Mouse (Mus musculus) CH12F3 (cell line): ENCODE measurements around the gene Dnph1.

ENCODE experiments used
- in situ Hi-C: fragments of 300-500 bp; cut with MboI; formaldehyde crosslinking; loops from 2 replicates; pipeline ENCODE4 v1.14.3; 2020; ENCODE audit warnings: low sequenced_read_pairs

The Dnph1 gene

DNA sequence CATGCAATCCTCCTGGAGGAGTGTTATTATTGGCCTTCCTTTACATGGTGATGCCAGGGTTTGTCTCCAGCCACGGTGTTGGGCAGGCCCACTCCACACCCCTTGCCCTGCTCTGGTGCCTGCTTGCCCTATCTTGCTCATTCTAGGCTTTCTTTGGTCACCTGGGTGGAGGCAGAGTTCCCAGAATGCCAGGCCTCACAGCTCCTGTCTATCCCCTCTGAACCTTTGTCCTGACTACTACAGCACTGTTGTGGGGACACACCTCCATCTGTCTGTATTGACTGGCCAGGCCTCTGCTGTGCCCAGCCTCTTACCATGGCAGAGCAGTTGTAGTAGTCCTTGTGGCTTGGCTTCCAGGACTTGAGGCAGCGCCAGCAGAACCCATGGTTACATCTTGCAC lies 6.3 kb downstream of the Dnph1 start:
- in situ Hi-C loops, result loop anchor here (10.0 kb wide), 1 partner anchor 238 kb away; no protein-coding TSS in a partner anchor

DNA sequence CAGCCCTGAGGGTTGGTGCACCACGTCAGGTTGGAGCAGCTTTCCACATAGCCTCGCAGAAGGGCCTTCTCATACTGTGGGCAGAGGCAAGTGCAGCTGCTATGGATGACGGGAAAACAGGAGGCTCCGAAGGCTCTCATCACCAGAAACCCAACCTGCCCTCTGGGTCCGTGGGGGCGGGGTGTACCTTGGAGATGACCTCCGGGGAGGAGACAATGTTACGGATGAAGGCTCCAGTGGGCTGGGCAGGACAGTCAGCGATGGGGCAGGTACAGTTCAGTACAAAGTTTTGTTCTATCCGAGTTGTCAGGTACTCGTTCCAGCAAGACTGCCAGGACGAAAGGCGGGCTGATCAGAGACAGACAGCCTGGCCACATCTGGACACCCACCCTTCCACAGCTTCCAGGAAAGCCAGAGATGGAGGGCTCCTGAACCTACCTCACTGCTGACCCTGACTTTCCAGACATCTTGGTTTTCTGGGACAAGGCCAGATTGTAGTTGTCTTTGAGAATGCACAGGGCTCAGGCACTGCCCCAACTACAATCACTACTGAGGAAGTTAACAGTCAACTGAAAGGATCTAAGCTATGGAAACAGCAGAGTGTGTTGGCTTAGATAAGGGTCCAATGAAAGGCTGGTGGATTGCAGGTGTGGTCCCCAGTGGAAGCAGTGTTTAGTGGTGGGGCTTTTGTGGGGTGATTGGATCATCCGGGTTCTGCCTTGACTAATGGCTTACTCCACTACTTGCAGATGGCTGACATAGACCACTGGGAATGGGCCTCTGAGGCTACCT lies 7.5 kb downstream of the Dnph1 start:
- in situ Hi-C loops, result loop anchor here (10.0 kb wide), 1 partner anchor 239 kb away; no protein-coding TSS in a partner anchor

DNA sequence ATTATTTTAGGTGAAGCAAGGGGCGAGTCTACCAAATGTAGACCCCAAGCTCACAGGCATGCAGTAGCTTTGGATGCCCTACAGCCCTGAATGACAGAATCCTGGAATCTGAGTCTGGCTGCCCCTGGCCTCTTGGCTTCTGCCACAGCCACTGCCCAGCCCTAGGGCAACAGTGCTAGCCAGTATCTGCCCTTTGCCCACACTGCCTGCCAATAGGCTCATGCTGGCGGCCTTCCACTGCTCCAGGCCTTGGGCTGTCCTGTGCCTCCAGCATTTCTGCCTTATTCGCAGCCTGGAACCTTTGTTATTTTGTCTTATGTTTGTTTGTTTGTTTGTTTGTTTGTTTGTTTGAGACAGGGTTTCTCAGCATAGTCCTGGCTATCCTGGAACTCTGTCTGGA lies 9.1 kb downstream of the Dnph1 start:
- in situ Hi-C loops, result loop anchor here (10.0 kb wide), 1 partner anchor 241 kb away; no protein-coding TSS in a partner anchor

DNA sequence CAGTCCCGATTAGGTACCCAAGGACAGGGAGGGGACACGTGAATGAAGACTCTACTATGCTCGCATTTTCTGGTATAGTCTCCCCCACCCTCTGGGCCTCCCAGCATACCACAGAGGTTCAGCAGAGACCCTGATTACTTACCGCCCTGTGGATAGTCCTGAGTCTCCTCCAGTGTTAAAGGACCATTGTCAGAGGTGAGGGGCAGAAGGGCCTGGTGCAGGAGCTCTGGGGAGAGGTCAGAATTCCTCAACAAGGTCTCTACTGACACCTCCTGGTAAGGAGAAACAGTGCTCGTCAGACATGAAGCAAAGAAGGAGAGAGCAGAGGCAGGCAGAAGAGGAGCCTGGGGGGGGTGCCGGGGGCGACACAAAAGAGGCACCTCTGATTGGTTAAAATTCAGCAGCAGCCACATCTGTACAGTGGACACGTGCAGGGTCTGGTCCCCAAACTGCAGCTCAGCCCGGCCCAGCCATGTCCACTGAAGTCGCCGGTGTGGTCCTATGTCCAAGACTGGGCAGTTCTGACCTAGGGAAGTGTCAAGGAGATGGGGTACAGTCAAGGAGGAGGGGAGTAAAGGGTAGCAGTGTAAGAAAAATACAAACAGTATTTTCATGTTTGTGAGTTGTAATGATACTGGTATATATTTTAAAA lies 14.7 kb downstream of the Dnph1 start:
- in situ Hi-C loops, result no loop called here

DNA sequence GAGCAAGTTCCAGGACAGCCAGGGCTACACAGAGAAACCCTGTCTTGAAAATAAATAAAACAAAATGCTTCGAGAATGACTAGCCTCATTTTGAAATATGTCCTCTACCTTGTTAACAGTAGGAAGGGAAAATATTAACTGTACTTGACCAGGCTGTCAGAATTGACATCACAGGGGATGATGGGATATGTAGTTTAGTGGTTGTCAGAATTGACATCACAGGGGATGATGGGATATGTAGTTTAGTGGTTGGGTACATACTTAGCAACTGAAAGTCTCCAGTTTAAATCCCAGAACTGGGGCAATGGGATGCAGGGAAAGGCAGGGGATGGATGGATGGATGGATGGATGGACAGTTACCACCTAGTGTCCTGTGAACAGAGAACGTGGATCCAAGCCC lies 16.8 kb downstream of the Dnph1 start:
- in situ Hi-C loops, result no loop called here

DNA sequence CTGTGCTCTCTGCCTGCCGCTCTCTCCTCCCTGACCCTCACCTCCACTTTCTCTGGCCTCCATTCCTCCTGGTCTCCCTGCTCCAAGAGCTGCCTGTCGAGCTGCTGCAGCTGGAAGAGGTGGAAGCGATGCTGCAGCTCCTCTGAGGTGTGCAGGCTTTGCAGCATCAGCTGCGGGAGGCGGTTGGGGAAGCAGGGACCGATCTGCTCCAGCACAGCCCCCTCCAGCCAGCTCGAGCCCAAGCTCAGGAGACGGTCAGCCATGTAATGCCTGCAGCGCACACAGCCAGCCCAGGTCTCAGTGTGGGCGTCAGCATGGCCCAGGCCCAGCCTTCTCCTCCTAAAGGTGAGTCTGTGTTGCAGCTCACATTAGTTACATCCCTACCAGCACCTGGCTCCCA lies 23.5 kb downstream of the Dnph1 start:
- in situ Hi-C loops, result no loop called here

DNA sequence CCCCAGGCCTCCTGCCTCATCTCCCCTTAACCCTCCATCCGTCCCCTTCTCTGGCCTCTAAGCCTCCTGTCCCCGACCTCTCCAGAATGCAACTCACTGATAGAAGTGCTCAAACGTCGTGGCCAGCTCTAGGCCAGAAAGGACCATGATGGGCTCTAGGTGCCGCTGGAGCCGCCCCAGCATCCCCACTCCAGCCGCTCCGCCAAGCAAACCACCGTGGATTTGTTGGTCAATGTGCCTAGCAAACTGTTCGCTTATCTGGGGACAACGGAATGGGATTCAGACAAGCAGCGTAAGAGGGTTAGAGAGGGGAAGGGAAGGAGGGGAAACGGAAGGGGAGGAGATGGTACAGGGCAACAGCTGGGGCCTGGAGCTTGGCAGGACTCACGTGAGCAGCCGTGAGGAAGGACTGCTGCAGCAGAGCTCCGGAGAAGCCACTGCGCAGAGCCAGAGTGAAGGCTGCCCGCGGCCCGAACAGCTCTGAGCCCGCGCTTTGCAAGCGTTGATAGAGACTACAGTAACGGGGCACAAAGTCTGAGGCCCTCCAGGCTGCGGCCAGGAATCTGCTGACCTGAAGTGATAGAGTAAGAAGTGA lies 24.0 kb downstream of the Dnph1 start:
- in situ Hi-C loops, result no loop called here

DNA sequence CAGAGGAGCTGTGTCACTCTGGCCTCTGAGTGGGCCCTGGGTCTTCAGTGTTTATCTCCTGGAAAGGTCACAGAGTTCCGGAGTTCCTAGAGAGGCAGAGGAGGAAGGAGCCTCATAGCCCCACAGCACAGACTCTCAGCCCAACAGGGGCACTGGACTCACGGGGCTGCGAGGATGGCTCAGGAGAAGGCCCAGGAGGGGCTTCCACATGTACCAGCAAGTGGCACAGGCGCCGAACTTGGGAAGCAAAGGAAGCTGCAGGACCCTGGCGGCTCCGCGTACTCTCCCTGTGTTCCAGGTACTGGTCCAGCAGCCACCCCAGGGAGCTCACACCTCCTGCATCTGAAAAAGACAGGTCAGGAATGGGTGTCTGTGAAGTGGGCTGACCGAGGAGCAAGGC lies 24.7 kb downstream of the Dnph1 start:
- in situ Hi-C loops, result no loop called here

DNA sequence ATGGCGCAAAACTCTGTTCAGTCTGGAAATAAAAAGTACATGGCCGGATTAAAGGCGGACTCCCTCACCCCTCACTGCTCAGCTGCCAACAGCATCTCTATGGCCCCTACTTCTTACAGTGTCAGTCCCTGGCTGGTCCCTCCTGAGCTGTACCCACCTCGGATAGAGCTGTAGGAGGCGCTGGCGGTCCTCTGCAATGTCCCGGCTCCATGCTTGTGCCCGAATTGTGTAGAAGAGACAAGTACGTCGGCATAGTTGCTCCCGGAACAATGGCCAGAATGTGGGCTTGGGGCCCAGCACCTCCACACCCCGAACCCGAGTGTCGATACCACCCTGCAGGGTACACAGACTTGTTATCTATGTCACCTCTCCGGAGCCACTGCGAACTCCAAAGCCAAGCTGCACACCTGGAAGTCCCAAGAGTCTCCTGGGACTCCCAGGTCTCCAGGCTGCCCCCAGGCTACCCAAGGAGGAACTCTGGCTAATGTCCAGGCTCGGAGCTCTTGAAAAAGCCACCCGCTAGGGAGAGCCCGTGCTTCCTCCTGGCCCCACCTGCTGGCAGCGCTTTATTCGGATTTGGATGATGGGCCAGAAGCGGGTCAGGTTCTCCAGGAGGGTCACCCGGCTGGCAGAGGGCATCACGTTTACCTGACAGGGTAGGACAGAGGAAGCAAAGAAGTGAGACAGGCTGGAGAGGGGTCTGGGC lies 25.6 kb downstream of the Dnph1 start:
- in situ Hi-C loops, result no loop called here

DNA sequence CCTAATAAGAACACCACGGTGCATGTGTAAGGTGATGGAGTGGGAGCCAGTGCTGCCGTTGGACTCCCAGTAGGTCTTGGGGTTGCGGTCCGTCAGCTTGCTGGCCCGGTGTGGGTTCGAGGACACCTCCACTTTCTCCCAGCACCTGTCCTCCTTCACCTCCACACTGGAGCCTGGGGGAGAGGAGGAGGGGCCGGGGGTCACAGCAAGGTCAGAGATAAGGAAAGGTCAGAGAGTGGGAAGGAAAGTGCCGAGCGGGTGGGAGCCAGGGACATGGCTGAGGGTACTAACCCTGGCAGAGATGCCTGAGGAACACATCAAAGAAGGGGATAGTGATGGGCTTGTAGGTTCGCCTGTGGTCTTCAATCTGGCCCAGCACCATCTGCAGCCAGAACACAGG lies 28.6 kb downstream of the Dnph1 start:
- in situ Hi-C loops, result no loop called here

DNA sequence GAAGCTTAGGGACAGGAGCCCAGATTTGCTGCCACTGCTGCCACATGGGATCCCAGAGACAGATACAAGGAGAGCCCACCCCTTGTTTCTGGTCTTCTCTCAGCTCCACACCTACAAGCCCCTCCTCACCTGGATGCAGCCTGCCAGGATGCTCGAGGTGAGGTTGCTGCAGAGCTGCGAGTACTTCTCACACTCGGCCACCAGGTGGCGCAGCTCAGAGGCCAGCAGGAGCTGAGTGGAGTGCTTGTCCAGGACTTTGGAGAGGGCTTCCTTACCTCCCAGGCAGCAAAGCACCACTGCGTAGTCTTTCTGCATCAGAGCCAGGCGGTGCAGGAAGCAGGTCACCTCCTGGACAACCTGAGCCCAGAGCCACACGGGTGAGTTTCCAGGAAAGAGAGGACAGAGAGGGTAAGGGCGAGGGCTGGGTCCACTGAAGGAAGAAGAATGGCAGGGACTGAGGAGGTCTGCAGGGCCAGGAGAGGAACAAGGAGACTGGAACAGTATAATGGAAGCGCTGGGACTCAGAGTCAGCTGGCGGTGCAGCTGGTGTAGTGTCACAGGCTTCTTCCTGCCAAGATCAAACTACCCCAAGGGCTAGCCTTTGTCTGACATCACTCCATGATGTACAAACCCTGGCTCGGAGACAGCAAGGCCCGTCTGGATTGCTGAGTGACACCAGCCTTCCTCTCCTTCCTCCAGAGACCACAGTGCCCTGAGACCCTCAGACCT lies 29.2 kb downstream of the Dnph1 start:
- in situ Hi-C loops, result no loop called here

DNA sequence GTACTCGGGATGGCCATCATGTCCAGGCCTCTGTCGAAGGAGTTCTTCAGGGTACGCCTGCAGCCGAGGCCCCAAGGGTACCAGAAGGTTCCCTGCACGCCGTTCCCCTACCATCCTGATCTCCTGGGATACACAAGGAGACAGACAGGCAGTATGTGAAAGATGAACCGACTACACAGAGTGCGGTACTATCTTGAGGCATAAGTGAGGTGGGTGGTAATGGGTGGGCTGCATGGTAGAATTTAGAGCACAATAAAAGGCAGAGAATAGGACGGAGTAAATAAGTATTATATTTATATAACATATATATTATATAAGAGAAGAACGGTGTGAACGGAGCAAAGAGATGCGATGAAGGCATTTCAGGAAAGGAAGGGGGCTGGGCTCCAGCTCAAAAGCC lies 47.1 kb downstream of the Dnph1 start:
- in situ Hi-C loops, result no loop called here

DNA sequence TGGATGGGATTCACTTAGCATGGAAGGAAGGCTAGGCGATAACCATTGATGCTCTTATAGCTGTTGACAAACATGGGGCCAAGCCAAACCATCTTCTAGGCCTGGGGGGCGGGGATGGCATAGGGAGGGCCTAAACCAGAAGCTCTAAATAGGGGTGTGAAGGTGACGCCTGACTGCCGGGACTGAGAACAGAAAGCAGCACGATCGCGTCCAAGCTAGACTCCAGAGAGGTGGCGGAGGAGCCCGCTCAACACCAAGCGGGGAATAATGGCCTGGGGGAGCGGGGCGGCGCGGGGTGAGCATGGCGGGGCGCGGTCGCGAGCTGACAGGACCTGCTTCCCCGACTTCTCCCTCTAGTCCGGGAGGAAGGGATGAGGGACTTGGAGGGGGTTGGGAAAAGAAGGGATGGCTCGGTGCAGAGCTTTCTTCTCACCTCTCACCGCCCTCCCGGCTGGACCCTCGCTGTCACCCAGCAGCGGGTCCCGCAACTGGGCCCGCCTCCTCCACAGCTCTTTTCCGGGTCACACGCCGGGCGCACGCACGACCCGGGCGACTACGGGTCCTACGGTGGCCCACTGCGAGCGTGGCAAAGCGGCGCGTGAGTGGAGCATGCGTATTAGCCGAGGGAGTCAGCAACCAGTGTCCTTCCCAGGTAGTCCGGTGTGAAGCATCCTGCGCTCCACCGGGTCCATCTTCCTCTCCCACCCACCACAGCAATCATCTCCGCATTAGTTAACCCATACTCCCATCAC lies 49.5 kb downstream of the Dnph1 start, which contains the start of gene Cul9:
Gene Cul9 (minus strand): TSS at position 576 of the 752 bp plus-strand sequence.
- in situ Hi-C loops, result no loop called here

DNA sequence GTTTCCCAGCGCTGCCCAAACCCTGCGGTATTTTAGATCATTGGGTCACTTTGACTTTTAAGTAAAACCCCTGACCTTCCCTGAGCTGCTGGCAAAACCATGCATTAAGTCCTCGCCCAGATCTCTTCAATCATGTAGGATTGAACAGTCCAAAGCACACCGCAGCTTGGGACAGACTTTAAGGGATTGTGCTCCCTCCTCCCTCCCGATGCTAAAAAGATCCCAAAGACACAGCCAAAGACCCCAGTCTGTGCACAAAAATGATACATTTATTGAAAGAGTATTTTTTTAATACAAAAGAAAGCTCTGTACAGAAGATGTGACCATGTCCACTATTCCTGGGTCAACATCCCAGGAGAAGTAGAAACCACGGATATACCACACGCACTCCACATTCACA lies 50.1 kb downstream of the Dnph1 start:
- in situ Hi-C loops, result no loop called here

DNA sequence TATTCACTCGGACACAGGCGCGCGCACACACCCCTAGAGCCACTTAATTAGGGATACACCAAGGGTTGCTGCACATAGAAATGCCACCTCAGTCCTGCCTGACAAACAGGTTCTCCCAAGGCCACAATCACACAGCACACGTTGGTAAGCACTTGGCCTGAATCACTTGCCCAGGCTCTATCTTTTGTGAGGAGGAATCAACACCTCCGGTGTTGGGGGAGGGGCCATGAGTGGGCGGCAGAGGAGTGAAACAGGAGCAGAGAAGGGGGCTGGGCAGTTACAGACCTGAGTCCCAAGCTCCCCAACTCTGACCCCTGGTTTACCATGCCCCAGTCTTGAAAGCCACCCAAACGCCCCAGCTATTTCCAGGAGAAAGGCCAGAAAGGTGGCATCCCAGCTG lies 50.5 kb downstream of the Dnph1 start:
- in situ Hi-C loops, result no loop called here

DNA sequence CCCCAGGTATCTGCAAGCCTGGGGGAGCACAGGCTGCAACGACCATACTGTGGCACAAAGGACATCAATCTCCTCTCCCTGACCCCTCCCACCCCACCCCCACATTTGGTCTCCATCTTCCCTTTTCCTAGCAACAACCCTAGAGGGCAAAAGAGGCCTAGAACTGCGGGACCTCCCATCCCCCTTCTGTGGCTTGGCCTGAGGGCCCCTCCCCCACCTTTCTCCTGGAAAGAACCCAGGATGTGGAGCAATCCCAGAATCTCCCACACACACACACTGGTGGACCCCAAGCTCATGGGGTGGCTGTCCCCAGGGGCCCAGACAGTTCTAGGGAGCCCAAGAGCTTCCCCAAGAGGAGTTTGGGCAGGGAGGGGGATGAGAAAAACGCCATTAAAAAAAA lies 51.4 kb downstream of the Dnph1 start:
- in situ Hi-C loops, result no loop called here

DNA sequence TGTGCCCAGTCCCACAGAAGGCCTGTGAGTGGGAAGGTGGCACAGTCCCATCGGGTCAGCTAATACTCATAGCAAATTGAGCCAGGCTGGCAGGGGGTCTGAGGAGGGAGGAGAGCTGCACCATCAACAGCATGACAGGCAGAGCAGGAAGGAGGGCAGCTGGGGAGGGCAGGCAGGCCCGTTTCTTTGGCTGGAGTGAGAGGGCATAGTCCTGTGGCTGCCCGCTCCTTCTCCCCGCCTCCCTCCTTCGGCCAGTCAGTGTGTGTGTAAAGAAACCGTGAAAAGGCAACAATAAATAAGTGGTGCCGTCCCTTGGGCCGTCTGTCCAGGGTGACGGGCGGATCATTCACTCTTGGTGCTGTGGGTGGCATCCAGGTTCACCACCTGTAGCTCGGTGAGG lies 52.2 kb downstream of the Dnph1 start:
- in situ Hi-C loops, result no loop called here

DNA sequence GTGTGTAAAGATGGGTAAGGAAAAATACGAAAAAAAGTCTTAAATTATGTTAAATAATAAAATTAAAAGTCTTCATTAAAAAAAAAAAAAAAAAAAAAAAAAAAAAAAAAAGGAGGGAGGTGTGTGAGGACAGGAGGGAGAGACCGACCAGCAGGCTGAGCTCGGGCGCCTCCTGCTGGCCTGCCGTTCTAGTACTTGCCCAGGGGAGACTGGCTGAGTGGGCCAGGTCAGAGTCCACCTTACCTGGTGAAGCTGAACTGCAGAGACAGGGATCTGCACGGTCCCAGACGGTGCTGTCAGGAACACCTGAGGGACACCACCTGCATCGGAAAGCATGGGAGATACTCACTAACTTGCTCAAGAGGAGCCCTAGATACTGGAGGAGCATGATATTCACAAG lies 52.7 kb downstream of the Dnph1 start:
- in situ Hi-C loops, result no loop called here
